Mouse (Mus musculus) heart, embryonic 13.5 days (tissue): Measurements from ENCODE around the gene Il17re. TPM values are rescaled to one million over a fixed set of nuclear protein-coding genes. Genes with fewer than 3 reads are reported as not detected.

Experiments
- ATAC-seq: fragments of 200-750 bp; cut with Nextera tagmentation; 2 replicates; pipeline ENCODE4 v1.8.0; 2017; ENCODE audit warnings: moderate TSS enrichment; ENCODE audit not compliant: insufficient number of reproducible peaks, low FRiP score, low TSS enrichment; ENCODE audit errors: extremely low read depth
- H3K27ac ChIP-seq: fragments of 300-500 bp; sonication (generic); replicated peaks from 2 replicates; pipeline ENCODE4 v1.5.1; 2015; ENCODE audit warnings: moderate library complexity, mild to moderate bottlenecking, inconsistent platforms
- H3K27me3 ChIP-seq: fragments of 300-500 bp; sonication (generic); replicated peaks from 2 replicates; pipeline ENCODE4 v1.6.1; 2015; ENCODE audit warnings: mild to moderate bottlenecking, inconsistent platforms
- H3K36me3 ChIP-seq: fragments of 300-500 bp; sonication (generic); 2 replicates; pipeline ENCODE4 v1.6.1; 2015; ENCODE audit warnings: mild to moderate bottlenecking, inconsistent platforms
- H3K4me1 ChIP-seq: fragments of 300-500 bp; sonication (generic); 2 replicates; pipeline ENCODE4 v1.6.1; 2015; ENCODE audit warnings: inconsistent platforms
- H3K4me2 ChIP-seq: fragments of 300-500 bp; sonication (generic); 2 replicates; pipeline ENCODE4 v1.6.1; 2015; ENCODE audit warnings: inconsistent platforms, mild to moderate bottlenecking, moderate library complexity
- H3K4me3 ChIP-seq: fragments of 300-500 bp; sonication (generic); 2 replicates; pipeline ENCODE4 v1.5.1; 2015; ENCODE audit warnings: moderate library complexity, mild to moderate bottlenecking, inconsistent platforms
- H3K9ac ChIP-seq: fragments of 300-500 bp; sonication (generic); 2 replicates; pipeline ENCODE4 v1.6.1; 2015; ENCODE audit warnings: inconsistent platforms, mild to moderate bottlenecking, moderate library complexity
- H3K9me3 ChIP-seq: fragments of 300-500 bp; sonication (generic); 2 replicates; pipeline ENCODE4 v1.6.1; 2016; ENCODE audit warnings: inconsistent platforms
- WGBS: fragments of 180-500 bp; shearing (Covaris S2); methylation state at CpG from one replicate; pipeline ENCODE4 v1.1.7; 2015; ENCODE audit warnings: mixed read lengths; 5-methylcytosine and 5-hydroxymethylcytosine counted together
- microRNA-seq: library from miRNA; unstranded; fragments of <30 nt; microRNA quantifications from one replicate; pipeline ENCODE4, GENCODE M21; 2016
- polyA plus RNA-seq: library from polyadenylated mRNA; unstranded; fragments of >200 nt; fragmentation: Nextera tagmentation; extraction: Ambion mirVana; gene quantifications from 2 replicates; pipeline ENCODE4 v1.2.1, GENCODE M21; 2015

Gene Il17re
- polyA plus RNA-seq, 1 experiment from 2014 or later: 1.1 TPM

DNA sequence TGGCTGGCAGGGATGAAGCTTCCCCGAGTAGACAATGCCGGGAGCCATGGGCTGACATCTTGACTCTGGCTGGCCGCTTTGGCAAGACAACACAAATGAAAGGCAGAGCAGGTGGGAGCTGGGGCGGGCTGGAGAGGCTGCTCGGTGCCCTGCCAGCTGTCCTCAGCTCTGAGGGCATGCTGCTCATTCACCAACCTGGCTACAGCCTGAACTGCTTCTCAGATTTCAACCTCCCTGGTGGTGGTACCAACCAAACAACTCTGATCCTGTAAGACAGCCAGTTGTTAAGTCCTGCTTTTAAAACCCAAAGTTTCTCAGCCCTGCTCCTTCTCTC lies 50.6 kb downstream of the Il17re start:
- Histone ChIP-seq H3K27ac (no peak overlapping the region), H3K9ac (no peak overlapping the region), H3K27me3 (no peaks in the 10 kb centered on the region), H3K36me3 (peaks cover 21% of the 10 kb centered on the region), H3K9me3 (no peaks in the 10 kb centered on the region), H3K4me2 (no peak overlapping the region), H3K4me3 (no peak overlapping the region), H3K4me1 (peaks cover 5% of the 10 kb centered on the region; the same call in 1 of the 2 replicates)
- ATAC-seq: no peak
- WGBS: 55% methylated on average over 5 of the region's 5 CpGs

DNA sequence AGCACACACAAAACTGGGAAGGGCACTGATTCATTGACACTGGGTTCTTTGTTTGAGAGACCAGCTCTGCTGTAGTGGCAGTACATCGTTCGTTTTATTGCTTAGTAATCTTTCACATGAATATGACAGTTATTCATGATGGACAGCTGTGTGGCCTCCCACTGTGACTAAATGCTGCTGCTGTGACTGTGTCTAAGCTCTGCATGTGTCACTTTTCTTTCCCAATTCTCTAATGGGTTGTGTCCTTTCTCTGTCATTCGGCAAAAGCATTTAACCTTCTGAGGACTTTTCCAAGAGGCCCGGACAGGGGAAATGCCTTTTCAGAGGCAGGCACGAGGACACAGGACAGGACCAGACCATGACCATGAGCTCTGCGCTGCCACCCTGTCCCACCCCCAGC lies 55.7 kb downstream of the Il17re start:
- ATAC-seq: no peak
- peaks cover 71% of the 10 kb centered on the region for H3K36me3 ChIP-seq
- WGBS: 86% methylated on average over 6 of the region's 6 CpGs

DNA sequence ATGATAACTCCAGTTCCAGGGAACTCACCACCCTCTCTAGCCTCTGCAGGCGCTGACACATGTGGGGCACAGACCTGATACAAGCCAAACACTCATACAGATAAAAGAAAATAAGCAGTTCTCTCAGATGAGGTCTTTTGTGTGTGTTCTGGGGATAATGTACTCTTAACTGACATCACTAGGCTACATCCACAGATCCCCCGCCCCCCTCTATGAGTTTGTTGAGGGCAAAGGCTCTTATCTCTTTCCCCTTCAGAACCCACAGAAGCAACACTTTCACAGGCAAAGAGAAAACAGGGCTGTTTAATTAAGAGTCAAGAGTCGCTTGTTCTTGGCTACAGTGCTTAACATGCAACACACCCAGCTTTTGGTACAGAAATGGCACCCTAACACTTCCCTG lies 56.3 kb downstream of the Il17re start:
- H3K36me3 ChIP-seq: peaks cover 78% of the 10 kb centered on the region
- no peaks in the 10 kb centered on the region for H3K27me3 ChIP-seq
- no peak overlapping the region for H3K9ac ChIP-seq
- no peak overlapping the region for H3K4me2 ChIP-seq
- WGBS: 93% methylated on average over 3 of the region's 3 CpGs
- no peaks in the 10 kb centered on the region for H3K4me1 ChIP-seq
- H3K4me3 ChIP-seq: no peak overlapping the region
- peaks cover 4% of the 10 kb centered on the region; the same call in 1 of the 2 replicates for H3K9me3 ChIP-seq
- no peak overlapping the region for H3K27ac ChIP-seq
- no peak for ATAC-seq

More for the DNA sequence above, 55.7 kb downstream of the Il17re start:
- no peak overlapping the region for H3K4me3 ChIP-seq
- no peaks in the 10 kb centered on the region for H3K4me1 ChIP-seq
- peaks cover 4% of the 10 kb centered on the region; the same call in 1 of the 2 replicates for H3K9me3 ChIP-seq
- H3K27ac ChIP-seq: no peak overlapping the region
- H3K9ac ChIP-seq: no peak overlapping the region
- no peak overlapping the region for H3K4me2 ChIP-seq
- no peaks in the 10 kb centered on the region for H3K27me3 ChIP-seq

DNA sequence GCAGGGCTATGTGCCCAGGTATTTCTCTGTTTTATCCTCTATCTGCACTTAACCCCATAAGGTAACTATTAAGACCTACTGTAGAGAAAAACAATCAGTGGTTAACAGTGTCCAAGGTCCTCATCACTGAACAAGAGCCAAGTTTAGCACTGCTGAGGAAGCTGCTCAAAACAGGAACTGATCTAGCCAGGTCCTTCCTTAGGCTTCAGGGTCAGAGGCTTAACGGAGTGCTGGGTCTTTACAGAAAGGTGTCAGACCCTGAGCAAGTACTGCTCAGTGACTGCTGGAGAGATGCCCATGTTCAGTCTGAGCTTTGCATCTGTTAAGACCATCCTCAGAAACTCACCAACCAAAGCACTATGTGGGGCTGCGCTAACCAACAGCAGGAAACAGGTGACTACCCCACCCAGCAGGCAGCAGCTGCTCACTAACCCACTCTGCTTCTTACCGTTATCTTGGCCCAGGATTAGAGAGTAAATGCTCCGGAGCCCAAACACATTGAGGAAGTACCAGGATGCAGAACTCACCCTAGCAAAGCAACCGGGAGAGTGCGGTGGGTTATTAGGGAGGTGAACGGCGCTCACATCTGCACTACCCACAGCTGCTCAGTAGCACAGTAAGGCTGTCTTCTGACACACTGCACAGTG lies 59.3 kb downstream of the Il17re start:
- Histone ChIP-seq H3K27ac (no peak overlapping the region), H3K27me3 (no peaks in the 10 kb centered on the region), H3K4me2 (no peak overlapping the region), H3K4me1 (no peaks in the 10 kb centered on the region), H3K36me3 (peaks cover 98% of the 10 kb centered on the region), H3K9ac (no peak overlapping the region), H3K9me3 (peaks cover 4% of the 10 kb centered on the region; the same call in 1 of the 2 replicates), H3K4me3 (no peak overlapping the region)
- ATAC-seq: no peak
- WGBS: 88% methylated on average over 8 of the region's 8 CpGs

Small RNA genes within 50 kb of the gene (microRNA-seq; reads per million reads assigned to microRNA genes)
- not detected for gene Gm24387

Other genes starting within 250 kb of the Il17re start
- gene Mtmr14, start 220.6 kb upstream of the Il17re start, polyA plus RNA-seq: 23.5 and 23.6 TPM in 2 replicates
- 0.22 TPM in 1 of 2 replicates, not detected in the other for gene Cpne9, start 176.2 kb upstream of the Il17re start, polyA plus RNA-seq
- 11.1 and 11.6 TPM in 2 replicates for gene Brpf1, start 151.3 kb upstream of the Il17re start, polyA plus RNA-seq
- gene Ogg1, start 131.5 kb upstream of the Il17re start, polyA plus RNA-seq: 9.5 and 11.6 TPM in 2 replicates
- 109 and 115 TPM in 2 replicates for gene Camk1, start 114.5 kb upstream of the Il17re start, polyA plus RNA-seq
- 39.6 and 41.5 TPM in 2 replicates for gene Tada3, start 80.6 kb upstream of the Il17re start, polyA plus RNA-seq
- 264 and 283 TPM in 2 replicates for gene Arpc4, start 80.4 kb upstream of the Il17re start, polyA plus RNA-seq
- 1.7 and 2.0 TPM in 2 replicates for gene Ttll3, start 69.2 kb upstream of the Il17re start, polyA plus RNA-seq
- gene Rpusd3, start 39.1 kb upstream of the Il17re start, polyA plus RNA-seq: 13.6 and 17.9 TPM in 2 replicates
- not detected in 2 replicates for gene Cidec, start 22.7 kb upstream of the Il17re start, polyA plus RNA-seq
- gene Jagn1, start 15.9 kb upstream of the Il17re start, polyA plus RNA-seq: 59.5 and 67.6 TPM in 2 replicates
- 4.4 and 6.7 TPM in 2 replicates for gene Il17rc, start 12.9 kb downstream of the Il17re start, polyA plus RNA-seq
- gene Creld1, start 24.8 kb downstream of the Il17re start, polyA plus RNA-seq: 37.6 and 46.9 TPM in 2 replicates
- 0.20 and 0.36 TPM in 2 replicates for gene Prrt3, start 43.4 kb downstream of the Il17re start, polyA plus RNA-seq
- 76.5 and 86.7 TPM in 2 replicates for gene Emc3, start 73.2 kb downstream of the Il17re start, polyA plus RNA-seq
- gene Fancd2, start 73.2 kb downstream of the Il17re start, polyA plus RNA-seq: 7.7 and 8.0 TPM in 2 replicates
- 0.13 TPM in 1 of 2 replicates, not detected in the other for gene Fancd2os, start 142.2 kb downstream of the Il17re start, polyA plus RNA-seq
- 162 and 177 TPM in 2 replicates for gene Brk1, start 146.3 kb downstream of the Il17re start, polyA plus RNA-seq
- 24.2 and 28.9 TPM in 2 replicates for gene Vhl, start 165.5 kb downstream of the Il17re start, polyA plus RNA-seq
- 5.2 and 6.2 TPM in 2 replicates for gene Irak2, start 180.0 kb downstream of the Il17re start, polyA plus RNA-seq
- 0.52 and 0.65 TPM in 2 replicates for gene Tatdn2, start 238.6 kb downstream of the Il17re start, polyA plus RNA-seq